Mouse (Mus musculus) retina, adult 2 months (tissue): Measurements from ENCODE around the gene Lrrc8a.
A peak's percentile ranks its signal among the peaks of the same experiment; 100 is the strongest.

ENCODE experiments used
- DNase-seq: peaks from one replicate; pipeline ENCODE4 v3.0.0-alpha.2; 2012; ENCODE audit warnings: low read depth, low spot score

The Lrrc8a gene

GRCm38 (mm10) chr2:30237199-30237880 lies at the start of gene Lrrc8a:
Gene Lrrc8a (plus strand): TSS chr2:30237715.
- peak; percentile 99 for DNase-seq

GRCm38 (mm10) chr2:30191790-30192580 lies 45.5 kb upstream of the Lrrc8a start:
- no peak for DNase-seq

GRCm38 (mm10) chr2:30194656-30195055 lies 42.9 kb upstream of the Lrrc8a start:
- DNase-seq = no peak

- DNase-seq = no peak
These were observed 39.5 kb upstream of the Lrrc8a start for GRCm38 (mm10) chr2:30198021-30198420.

GRCm38 (mm10) chr2:30199984-30200383 lies 37.5 kb upstream of the Lrrc8a start:
- DNase-seq = no peak

- no peak for DNase-seq
These were observed 37.1 kb upstream of the Lrrc8a start for GRCm38 (mm10) chr2:30200388-30200925.

GRCm38 (mm10) chr2:30203439-30203838 lies 34.1 kb upstream of the Lrrc8a start:
- no peak for DNase-seq

- DNase-seq = no peak
These were observed 32.3 kb upstream of the Lrrc8a start for GRCm38 (mm10) chr2:30205255-30205628.

- DNase-seq = peak; percentile 94
These were observed 31.7 kb upstream of the Lrrc8a start, which contains the start of gene Kyat1 for GRCm38 (mm10) chr2:30205629-30206357. Gene Kyat1 (minus strand): TSS chr2:30205847.

GRCm38 (mm10) chr2:30207401-30207800 lies 30.1 kb upstream of the Lrrc8a start:
- DNase-seq = no peak

- no peak for DNase-seq
These were observed 29.6 kb upstream of the Lrrc8a start for GRCm38 (mm10) chr2:30207886-30208285.

GRCm38 (mm10) chr2:30211408-30212168 lies 25.9 kb upstream of the Lrrc8a start:
- no peak for DNase-seq

GRCm38 (mm10) chr2:30212169-30212545 lies 25.4 kb upstream of the Lrrc8a start:
- DNase-seq = no peak

GRCm38 (mm10) chr2:30212951-30213350 lies 24.6 kb upstream of the Lrrc8a start:
- no peak for DNase-seq

- no peak for DNase-seq
These were observed 22.8 kb upstream of the Lrrc8a start for GRCm38 (mm10) chr2:30214745-30215144.

GRCm38 (mm10) chr2:30215493-30215892 lies 22.0 kb upstream of the Lrrc8a start:
- DNase-seq = no peak

- DNase-seq = no peak
These were observed 21.2 kb upstream of the Lrrc8a start for GRCm38 (mm10) chr2:30216293-30216692.

GRCm38 (mm10) chr2:30235593-30235992 lies 1.9 kb upstream of the Lrrc8a start:
- DNase-seq = no peak

- no peak for DNase-seq
These were observed 903 bp upstream of the Lrrc8a start for GRCm38 (mm10) chr2:30236426-30237198.

GRCm38 (mm10) chr2:30237881-30238280 lies 366 bp downstream of the Lrrc8a start:
- DNase-seq = no peak
